Mouse (Mus musculus): ENCODE measurements around the gene Tex44. TPM values are rescaled to one million over a fixed set of nuclear protein-coding genes. Genes with fewer than 3 reads are reported as not detected.

Tex44 gene
- polyA plus RNA-seq, 1 experiment from 2014 or later, result not detected

GRCm38 (mm10) chr1:86400096-86400754, 25.9 kb upstream of the Tex44 start:
- ATAC-seq, result no peak
- H3K36me3 ChIP-seq (ENCODE audit: poor library complexity, severe bottlenecking), result no peaks in the 10 kb centered on the region
- H3K27ac ChIP-seq, result no peak overlapping the region
- no peaks in the 10 kb centered on the region for H3K27me3 ChIP-seq
- H3K9me3 ChIP-seq (replicated peaks), result no peaks in the 10 kb centered on the region; the same call in 1 of the 2 replicates
- H3K4me1 ChIP-seq, result no peaks in the 10 kb centered on the region
- H3K9ac ChIP-seq, result no peak overlapping the region
- WGBS, result 84% methylated on average over 8 of the region's 8 CpGs
- no peak overlapping the region for H3K4me3 ChIP-seq
- no peak overlapping the region for H3K4me2 ChIP-seq

GRCm38 (mm10) chr1:86404834-86405233, 21.3 kb upstream of the Tex44 start:
- Histone ChIP-seq H3K4me2 (no peak overlapping the region), H3K27ac (no peak overlapping the region), H3K9me3 (replicated peaks) (no peaks in the 10 kb centered on the region; the same call in 1 of the 2 replicates), H3K4me1 (no peaks in the 10 kb centered on the region), H3K36me3 (ENCODE audit: poor library complexity, severe bottlenecking) (no peaks in the 10 kb centered on the region), H3K27me3 (no peaks in the 10 kb centered on the region), H3K9ac (no peak overlapping the region), H3K4me3 (no peak overlapping the region)
- no peak for ATAC-seq
- WGBS, result 60% methylated on average over 5 of the region's 5 CpGs

DNA sequence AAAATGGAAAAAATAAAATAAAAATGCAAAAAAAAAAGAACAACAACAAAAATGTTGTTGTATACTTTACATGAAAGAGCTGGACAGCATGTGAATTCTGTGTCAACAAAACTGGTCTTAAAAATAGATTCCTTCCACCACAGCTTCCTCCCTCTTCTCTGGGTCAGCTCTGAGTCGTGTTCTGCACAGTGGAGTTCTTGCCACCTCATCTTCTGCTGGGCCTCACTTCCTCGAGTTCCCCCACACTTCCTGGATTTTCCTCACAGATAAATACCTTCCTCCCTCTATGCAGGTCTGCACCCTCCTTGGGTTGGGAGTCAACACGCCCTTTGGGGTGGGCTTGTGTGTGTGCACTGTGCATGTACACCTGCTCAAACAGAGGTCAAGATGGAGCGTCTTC, 19.8 kb upstream of the Tex44 start:
- no peak for ATAC-seq
- Histone ChIP-seq H3K4me3 (no peak overlapping the region), H3K36me3 (ENCODE audit: poor library complexity, severe bottlenecking) (no peaks in the 10 kb centered on the region), H3K9me3 (replicated peaks) (no peaks in the 10 kb centered on the region; the same call in 1 of the 2 replicates), H3K27me3 (no peaks in the 10 kb centered on the region), H3K27ac (no peak overlapping the region), H3K4me2 (no peak overlapping the region), H3K9ac (no peak overlapping the region), H3K4me1 (no peaks in the 10 kb centered on the region)
- 85% methylated on average over 4 of the region's 4 CpGs for WGBS

GRCm38 (mm10) chr1:86406914-86407313, 19.2 kb upstream of the Tex44 start:
- no peak for ATAC-seq
- Histone ChIP-seq H3K4me1 (no peaks in the 10 kb centered on the region), H3K9me3 (replicated peaks) (no peaks in the 10 kb centered on the region; the same call in 1 of the 2 replicates), H3K36me3 (ENCODE audit: poor library complexity, severe bottlenecking) (no peaks in the 10 kb centered on the region), H3K9ac (no peak overlapping the region), H3K4me3 (no peak overlapping the region), H3K27me3 (no peaks in the 10 kb centered on the region), H3K27ac (no peak overlapping the region), H3K4me2 (no peak overlapping the region)
- 82% methylated on average over 8 of the region's 8 CpGs for WGBS

GRCm38 (mm10) chr1:86408515-86408914, 17.6 kb upstream of the Tex44 start:
- Histone ChIP-seq H3K4me3 (no peak overlapping the region), H3K9me3 (replicated peaks) (no peaks in the 10 kb centered on the region; the same call in 1 of the 2 replicates), H3K27ac (no peak overlapping the region), H3K4me2 (no peak overlapping the region), H3K27me3 (no peaks in the 10 kb centered on the region), H3K9ac (no peak overlapping the region), H3K36me3 (ENCODE audit: poor library complexity, severe bottlenecking) (no peaks in the 10 kb centered on the region), H3K4me1 (no peaks in the 10 kb centered on the region)
- WGBS, result 91% methylated on average over 10 of the region's 10 CpGs
- no peak for ATAC-seq

DNA sequence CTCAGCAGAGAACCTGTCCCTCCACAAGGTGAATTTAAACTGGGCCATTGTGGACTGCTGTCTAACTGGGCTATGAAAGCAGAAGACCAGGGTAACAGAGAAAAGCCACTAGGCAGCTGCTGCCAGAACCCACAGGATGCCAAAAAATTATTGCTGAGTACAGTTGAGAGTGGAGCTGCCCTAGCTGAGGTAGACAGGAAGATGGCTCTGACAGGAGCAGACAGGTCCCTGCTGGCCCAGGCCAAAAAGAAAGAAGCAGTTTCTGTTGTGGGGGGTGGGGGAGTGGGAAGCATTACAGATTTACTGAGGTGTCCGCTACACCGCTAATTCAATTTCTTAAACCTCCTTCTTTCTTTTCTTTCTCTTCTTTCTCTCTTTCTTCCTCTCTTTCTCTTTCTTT, 16.7 kb upstream of the Tex44 start:
- H3K9me3 ChIP-seq (replicated peaks), result no peaks in the 10 kb centered on the region; the same call in 1 of the 2 replicates
- H3K36me3 ChIP-seq (ENCODE audit: poor library complexity, severe bottlenecking), result no peaks in the 10 kb centered on the region
- no peak for ATAC-seq
- H3K4me3 ChIP-seq, result no peak overlapping the region
- H3K4me1 ChIP-seq, result no peaks in the 10 kb centered on the region
- no peak overlapping the region for H3K4me2 ChIP-seq
- no peaks in the 10 kb centered on the region for H3K27me3 ChIP-seq
- no peak overlapping the region for H3K9ac ChIP-seq
- WGBS, result 88% methylated on average over 2 of the region's 2 CpGs
- H3K27ac ChIP-seq, result no peak overlapping the region

DNA sequence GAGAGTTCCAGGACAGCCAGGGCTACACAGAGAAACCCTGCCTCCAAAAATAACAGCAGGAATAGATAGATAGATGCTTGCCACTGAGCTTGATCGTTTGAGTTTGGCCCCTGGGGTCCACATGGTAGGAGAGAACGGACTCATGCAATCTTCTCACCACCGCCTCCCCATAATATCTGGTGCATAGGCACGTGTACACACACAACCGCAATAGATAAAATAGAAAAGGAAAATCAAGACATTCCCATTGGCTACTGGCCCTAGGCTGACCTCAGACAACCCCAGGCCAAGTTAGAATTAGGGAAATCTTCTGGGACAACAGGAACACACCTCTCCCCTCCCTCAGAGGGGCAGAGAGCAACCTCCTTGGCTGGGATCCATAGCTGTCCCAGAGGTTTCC, 11.4 kb upstream of the Tex44 start:
- Histone ChIP-seq H3K27ac (no peak overlapping the region), H3K4me2 (no peak overlapping the region), H3K4me3 (no peak overlapping the region), H3K36me3 (ENCODE audit: poor library complexity, severe bottlenecking) (no peaks in the 10 kb centered on the region), H3K9ac (no peak overlapping the region), H3K9me3 (replicated peaks) (no peaks in the 10 kb centered on the region), H3K4me1 (no peaks in the 10 kb centered on the region), H3K27me3 (no peaks in the 10 kb centered on the region)
- 87% methylated on average over 5 of the region's 5 CpGs for WGBS
- ATAC-seq, result no peak

- Histone ChIP-seq H3K4me3 (no peak overlapping the region), H3K4me2 (no peak overlapping the region), H3K27me3 (no peaks in the 10 kb centered on the region), H3K9ac (no peak overlapping the region), H3K36me3 (ENCODE audit: poor library complexity, severe bottlenecking) (no peaks in the 10 kb centered on the region), H3K9me3 (replicated peaks) (no peaks in the 10 kb centered on the region), H3K4me1 (no peaks in the 10 kb centered on the region), H3K27ac (no peak overlapping the region)
- ATAC-seq, result no peak
- WGBS, result 67% methylated on average over 2 of the region's 2 CpGs
These were observed 11.0 kb upstream of the Tex44 start for GRCm38 (mm10) chr1:86415144-86415543.

DNA sequence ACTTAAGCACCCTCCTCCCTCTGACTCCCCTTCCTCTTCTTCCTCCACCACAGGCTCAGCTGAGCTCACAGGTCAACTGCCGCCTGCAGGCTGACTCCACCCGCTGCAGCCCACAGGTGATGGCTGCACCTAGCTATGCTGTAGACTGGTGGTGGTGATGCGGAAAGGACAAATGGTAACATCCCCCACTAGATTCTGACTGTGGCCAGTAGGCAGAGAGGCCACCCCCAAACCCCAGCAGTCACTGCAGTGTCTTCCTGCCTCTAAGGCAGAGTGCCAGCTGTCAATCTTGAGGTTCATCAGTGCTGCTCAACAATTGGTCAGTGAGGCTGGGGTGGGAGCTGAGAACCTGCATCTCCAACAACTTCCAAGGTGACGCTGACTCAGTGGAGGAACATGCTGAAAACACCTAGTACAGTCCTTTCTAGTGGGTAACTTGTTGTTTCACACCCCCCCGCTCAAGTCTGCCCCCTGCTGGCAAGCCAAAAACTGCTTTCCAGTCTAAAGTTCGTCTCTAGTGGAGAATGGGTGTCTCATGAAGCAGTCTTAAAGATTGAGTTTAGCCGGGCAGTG, 10.4 kb upstream of the Tex44 start:
- H3K4me2 ChIP-seq, result no peak overlapping the region
- no peaks in the 10 kb centered on the region; the same call in 1 of the 2 replicates for H3K4me1 ChIP-seq

DNA sequence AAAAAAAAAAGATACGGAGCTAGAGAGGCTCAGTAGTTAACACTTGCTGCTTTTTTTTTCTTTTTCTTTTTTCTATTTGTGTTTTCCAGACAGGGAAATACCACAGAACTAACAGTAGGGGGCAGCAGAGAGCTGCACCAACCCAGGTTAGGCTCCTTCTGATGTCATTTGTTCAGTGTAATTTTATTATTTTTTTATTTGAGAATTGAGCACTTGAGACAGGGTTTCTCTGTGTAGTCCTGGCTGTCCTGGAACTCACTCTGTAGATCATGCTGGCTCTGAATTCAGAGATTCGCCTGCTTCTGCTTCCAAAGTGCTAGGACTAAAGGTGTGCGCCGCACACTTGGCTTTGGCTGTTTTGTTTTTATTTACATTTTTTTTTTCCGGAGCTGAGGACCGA, 9.8 kb upstream of the Tex44 start:
- H3K4me1 ChIP-seq, result peaks cover 6% of the 10 kb centered on the region
- no peaks in the 10 kb centered on the region for H3K36me3 ChIP-seq (ENCODE audit: poor library complexity, severe bottlenecking)
- H3K4me2 ChIP-seq, result no peak overlapping the region
- ATAC-seq, result no peak
- no peak overlapping the region for H3K27ac ChIP-seq
- no peaks in the 10 kb centered on the region for H3K9me3 ChIP-seq (replicated peaks)
- H3K4me3 ChIP-seq, result no peak overlapping the region
- no peaks in the 10 kb centered on the region for H3K27me3 ChIP-seq
- H3K9ac ChIP-seq, result no peak overlapping the region
- WGBS, result 66% methylated on average over 6 of the region's 6 CpGs

More for the DNA sequence above, 10.4 kb upstream of the Tex44 start:
- Histone ChIP-seq H3K27me3 (no peaks in the 10 kb centered on the region), H3K4me3 (no peak overlapping the region), H3K27ac (no peak overlapping the region), H3K9me3 (replicated peaks) (no peaks in the 10 kb centered on the region), H3K9ac (no peak overlapping the region), H3K36me3 (ENCODE audit: poor library complexity, severe bottlenecking) (no peaks in the 10 kb centered on the region)
- 65% methylated on average over 7 of the region's 7 CpGs for WGBS
- ATAC-seq, result peak; percentile 13; the same call in 1 of the 2 replicates

GRCm38 (mm10) chr1:86421007-86421406, 5.1 kb upstream of the Tex44 start:
- H3K9ac ChIP-seq, result no peak overlapping the region

DNA sequence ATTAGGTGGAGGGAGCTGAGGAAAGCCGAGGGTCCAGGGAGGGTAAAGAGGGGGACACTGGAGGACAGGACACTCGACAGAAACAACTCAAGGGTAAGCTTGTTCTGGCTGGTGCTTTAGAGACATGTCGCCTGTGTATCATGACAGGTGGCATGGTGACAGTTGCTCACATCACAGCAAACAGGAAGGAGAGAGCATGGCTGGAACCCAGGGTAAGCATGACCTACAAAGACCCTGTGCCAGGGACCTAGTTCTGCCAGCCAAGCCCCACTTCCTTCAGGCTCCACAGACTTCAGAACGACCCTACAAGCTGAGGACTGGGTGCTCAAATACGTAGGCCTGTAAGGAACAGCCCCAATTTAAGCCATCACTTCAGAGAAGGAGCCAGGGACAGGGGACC, 2.2 kb upstream of the Tex44 start:
- Histone ChIP-seq H3K9ac (no peak overlapping the region), H3K4me1 (peaks cover 22% of the 10 kb centered on the region), H3K36me3 (ENCODE audit: poor library complexity, severe bottlenecking) (no peaks in the 10 kb centered on the region), H3K4me2 (no peak overlapping the region), H3K27me3 (no peaks in the 10 kb centered on the region), H3K9me3 (replicated peaks) (no peaks in the 10 kb centered on the region), H3K4me3 (no peak overlapping the region), H3K27ac (no peak overlapping the region; the same call in 1 of the 2 replicates)
- ATAC-seq, result no peak
- WGBS, result 75% methylated on average over 5 of the region's 5 CpGs

More at GRCm38 (mm10) chr1:86421007-86421406, 5.1 kb upstream of the Tex44 start:
- no peak overlapping the region for H3K4me3 ChIP-seq
- no peak overlapping the region for H3K27ac ChIP-seq
- no peaks in the 10 kb centered on the region for H3K9me3 ChIP-seq (replicated peaks)
- H3K36me3 ChIP-seq (ENCODE audit: poor library complexity, severe bottlenecking), result no peaks in the 10 kb centered on the region
- WGBS, result 21% methylated on average over 10 of the region's 10 CpGs
- no peak for ATAC-seq
- peaks cover 22% of the 10 kb centered on the region for H3K4me1 ChIP-seq
- no peaks in the 10 kb centered on the region for H3K27me3 ChIP-seq
- no peak overlapping the region for H3K4me2 ChIP-seq

Measured in forebrain, embryonic 13.5 days (tissue).